Mouse (Mus musculus) ES-Bruce4 (cell line): ENCODE results near the gene Rhbdd1. TPM values are rescaled to one million over a fixed set of nuclear protein-coding genes. Genes with fewer than 3 reads are reported as not detected.

Experiments
- H3K27ac ChIP-seq: 2 replicates; pipeline ENCODE4 v1.5.1; 2012; ENCODE audit warnings: low read length, inconsistent platforms; ENCODE audit not compliant: insufficient read depth
- H3K27me3 ChIP-seq: 2 replicates; pipeline ENCODE4 v1.6.1; 2012; ENCODE audit warnings: mild to moderate bottlenecking, low read length, inconsistent platforms; ENCODE audit not compliant: control insufficient read depth, poor library complexity, insufficient read depth, severe bottlenecking
- H3K36me3 ChIP-seq: 2 replicates; pipeline ENCODE4 v1.6.1; 2012; ENCODE audit warnings: inconsistent platforms, mild to moderate bottlenecking, low read length, moderate library complexity; ENCODE audit not compliant: control insufficient read depth, poor library complexity, insufficient read depth, severe bottlenecking
- H3K4me1 ChIP-seq: one replicate; pipeline ENCODE4 v1.8.1; 2011; ENCODE audit warnings: low read length; ENCODE audit not compliant: control insufficient read depth, insufficient read depth
- H3K4me3 ChIP-seq: 2 replicates; pipeline ENCODE4 v1.5.1; 2011; ENCODE audit warnings: low read depth, mild to moderate bottlenecking, low read length
- H3K9ac ChIP-seq: 2 replicates; pipeline ENCODE4 v1.6.1; 2012; ENCODE audit warnings: low read depth, mild to moderate bottlenecking, inconsistent platforms; ENCODE audit not compliant: poor library complexity, severe bottlenecking
- H3K9me3 ChIP-seq: replicated peaks from 2 replicates; pipeline ENCODE4 v1.6.1; 2012; ENCODE audit warnings: mild to moderate bottlenecking, low read length, inconsistent platforms; ENCODE audit not compliant: control insufficient read depth, poor library complexity, insufficient read depth, severe bottlenecking
- CTCF ChIP-seq: IDR thresholded peaks from one replicate; pipeline ENCODE4 v1.8.1; 2011; ENCODE audit warnings: low read depth, low read length
- EP300 ChIP-seq: IDR thresholded peaks from 2 replicates; pipeline ENCODE4 v1.6.1; 2011; ENCODE audit warnings: low read depth, low read length; ENCODE audit not compliant: insufficient read depth
- POLR2A ChIP-seq: IDR thresholded peaks from one replicate; pipeline ENCODE4 v1.8.1; 2011; ENCODE audit warnings: low read length; ENCODE audit not compliant: insufficient read depth
- polyA plus RNA-seq: library from polyadenylated mRNA; stranded (reverse); fragments of >200 nt; gene quantifications from 2 replicates; pipeline ENCODE4 v1.2.4, GENCODE M21; 2011; ENCODE audit warnings: low read depth; ENCODE audit not compliant: missing spikeins, insufficient read depth, insufficient read length

The Rhbdd1 gene
- polyA plus RNA-seq, 1 experiment: 21.4 TPM

- no peaks in the 10 kb centered on the region for H3K4me1 ChIP-seq
Measured at GRCm38 (mm10) chr1:82289990-82290681, 26.1 kb upstream of the Rhbdd1 start.

GRCm38 (mm10) chr1:82290723-82291150, 25.5 kb upstream of the Rhbdd1 start:
- no peak overlapping the region for H3K27ac ChIP-seq
- H3K9ac ChIP-seq: peak overlapping the region; percentile 77
- H3K27me3 ChIP-seq: no peaks in the 10 kb centered on the region
- peak overlapping the region; percentile 88 for H3K4me3 ChIP-seq
- no peaks in the 10 kb centered on the region for H3K4me1 ChIP-seq
- no peaks in the 10 kb centered on the region for H3K9me3 ChIP-seq
- no peak for TF ChIP-seq POLR2A
- TF ChIP-seq CTCF: no peak
- TF ChIP-seq EP300: no peak
- no peaks in the 10 kb centered on the region for H3K36me3 ChIP-seq

More at GRCm38 (mm10) chr1:82289990-82290681, 26.1 kb upstream of the Rhbdd1 start:
- Histone ChIP-seq H3K4me3 (peak overlapping the region; percentile 88), H3K27me3 (no peaks in the 10 kb centered on the region), H3K9me3 (no peaks in the 10 kb centered on the region), H3K36me3 (no peaks in the 10 kb centered on the region), H3K9ac (peak overlapping the region; percentile 77), H3K27ac (no peak overlapping the region)
- peak; percentile 27 for TF ChIP-seq CTCF
- TF ChIP-seq POLR2A: no peak

DNA sequence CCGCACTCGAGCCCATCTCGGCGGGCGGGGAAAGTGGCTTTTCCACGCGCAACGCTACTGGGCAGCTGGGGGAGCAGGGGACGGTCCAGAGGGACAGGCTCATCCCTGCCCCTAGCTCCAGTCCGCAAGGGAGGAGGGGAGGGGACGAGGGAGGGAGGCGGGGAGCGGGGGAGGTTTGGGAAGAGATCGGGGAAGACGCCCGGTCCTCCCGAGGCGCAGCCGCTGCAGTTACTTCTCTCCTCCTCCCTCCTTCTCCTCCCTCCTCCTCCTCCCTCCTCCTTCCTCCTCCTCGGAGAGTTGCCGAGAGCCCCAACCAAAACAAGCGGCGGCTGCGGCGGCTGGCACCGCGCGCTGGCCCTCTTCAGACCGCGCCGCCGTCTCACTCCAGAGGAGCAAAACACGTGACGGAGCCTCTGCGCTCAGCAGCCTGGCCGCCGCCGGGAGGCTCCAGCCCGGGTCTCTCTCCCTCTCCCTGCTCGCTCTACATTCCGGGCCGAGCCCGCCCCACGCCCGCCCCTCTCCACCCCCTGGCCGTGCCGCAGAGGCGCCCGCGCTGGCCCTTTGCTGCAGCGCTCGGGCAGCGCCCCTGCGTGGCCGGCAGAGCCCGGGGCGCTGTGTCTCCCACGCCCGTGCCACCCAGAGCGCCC, 25.0 kb upstream of the Rhbdd1 start, which contains the start of gene Irs1:
Irs1 (minus strand) TSS at position 266 of the 647 bp plus-strand sequence.
- Histone ChIP-seq H3K9me3 (no peaks in the 10 kb centered on the region), H3K4me1 (no peaks in the 10 kb centered on the region)
- no peak for TF ChIP-seq EP300
- TF ChIP-seq POLR2A: no peak
- TF ChIP-seq CTCF: no peak

DNA sequence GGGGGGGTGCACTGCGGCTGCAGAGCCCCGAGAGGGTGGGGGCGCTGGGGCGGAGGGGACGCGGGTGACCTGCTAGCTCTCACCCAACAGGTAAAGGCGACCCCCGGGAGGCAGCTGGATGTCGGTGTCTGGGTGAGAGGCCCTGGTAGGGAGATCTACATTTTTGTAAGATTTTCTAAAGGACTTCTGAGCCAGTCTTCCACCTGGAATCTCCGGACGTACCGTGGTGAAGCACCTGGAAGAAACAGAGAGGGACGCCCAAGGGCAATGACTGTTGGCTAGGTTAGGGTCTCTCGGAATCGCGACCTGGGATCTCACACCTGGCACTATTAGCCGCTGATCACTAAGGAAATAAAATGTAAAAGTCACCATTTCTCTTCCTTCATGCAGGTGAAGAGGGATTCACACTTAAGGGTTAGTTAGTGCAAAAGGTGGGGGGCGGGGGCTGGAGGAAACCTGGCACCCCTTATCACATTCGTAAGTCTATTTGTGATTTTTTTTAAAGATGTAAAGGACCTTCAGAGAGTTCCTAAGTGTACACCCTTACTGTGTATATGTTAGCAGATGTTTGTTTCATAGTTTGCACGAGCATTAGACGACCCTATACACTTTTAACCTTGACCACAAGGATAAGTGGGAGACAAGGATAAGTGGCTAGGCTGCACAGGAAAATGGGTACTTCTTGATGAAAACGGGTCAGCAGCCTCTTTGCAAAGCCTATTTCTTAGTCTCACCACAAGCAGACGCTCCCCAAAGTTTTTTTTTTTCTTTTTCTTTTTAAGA, 24.1 kb upstream of the Rhbdd1 start:
- Histone ChIP-seq H3K36me3 (no peaks in the 10 kb centered on the region), H3K4me1 (no peaks in the 10 kb centered on the region), H3K9me3 (no peaks in the 10 kb centered on the region), H3K9ac (peak overlapping the region; percentile 77), H3K4me3 (peak overlapping the region; percentile 88), H3K27ac (no peak overlapping the region), H3K27me3 (no peaks in the 10 kb centered on the region)
- no peak for TF ChIP-seq CTCF
- TF ChIP-seq POLR2A: no peak
- no peak for TF ChIP-seq EP300

More for the DNA sequence above, 25.0 kb upstream of the Rhbdd1 start, which contains the start of gene Irs1:
- Histone ChIP-seq H3K27ac (no peak within 1 kb of the TSS), H3K9ac (peak within 1 kb of the TSS; percentile 77), H3K27me3 (no peaks in the 10 kb centered on the region), H3K4me3 (peak within 1 kb of the TSS; percentile 88), H3K36me3 (no peaks in the 10 kb centered on the region)

- no peaks in the 10 kb centered on the region for H3K4me1 ChIP-seq
- TF ChIP-seq EP300 (no peak), CTCF (no peak), POLR2A (no peak)
- no peaks in the 10 kb centered on the region for H3K9me3 ChIP-seq
- H3K4me3 ChIP-seq: peak overlapping the region; percentile 20
- no peak overlapping the region for H3K27ac ChIP-seq
- H3K36me3 ChIP-seq: no peaks in the 10 kb centered on the region
- no peaks in the 10 kb centered on the region for H3K27me3 ChIP-seq
- no peak overlapping the region for H3K9ac ChIP-seq
Measured at GRCm38 (mm10) chr1:82292771-82293170, 23.5 kb upstream of the Rhbdd1 start.
